Mouse (Mus musculus) lung, adult 2 months (tissue): ENCODE measurements around the gene Txndc8.

ENCODE experiments used
- CTCF ChIP-seq: fragments of 200-500 bp; IDR thresholded peaks from 2 replicates; pipeline ENCODE4 v1.5.1; 2011; ENCODE audit warnings: mild to moderate bottlenecking, low read length, control low read depth; ENCODE audit not compliant: insufficient read depth
- POLR2A ChIP-seq: fragments of 200-500 bp; IDR thresholded peaks from 2 replicates; pipeline ENCODE4 v1.6.1; 2011; ENCODE audit warnings: low read depth, mild to moderate bottlenecking, control low read depth, low read length, borderline replicate concordance; ENCODE audit errors: extremely low read depth

- no peak for TF ChIP-seq POLR2A
- TF ChIP-seq CTCF, result no peak
Observed at GRCm38 (mm10) chr4:58034663-58035062, 25.7 kb upstream of the Txndc8 start.
